Mouse (Mus musculus) thymus, adult 2 months (tissue): ENCODE measurements around the gene Tspan9.

Experiments used
- CTCF ChIP-seq: fragments of 200-500 bp; IDR thresholded peaks from 2 replicates; pipeline ENCODE4 v1.5.1; 2012; ENCODE audit warnings: mild to moderate bottlenecking, control low read depth, low read length, moderate library complexity, borderline replicate concordance; ENCODE audit not compliant: control insufficient read depth, poor library complexity, insufficient read depth; ENCODE audit errors: extremely low read depth
- POLR2A ChIP-seq: fragments of 200-500 bp; IDR thresholded peaks from 2 replicates; pipeline ENCODE4 v1.6.1; 2012; ENCODE audit warnings: mild to moderate bottlenecking, low read length, control low read depth, moderate library complexity; ENCODE audit not compliant: control insufficient read depth, poor library complexity, insufficient read depth; ENCODE audit errors: extremely low read depth

- no peak for TF ChIP-seq POLR2A
- TF ChIP-seq CTCF: no peak
Measured at GRCm38 (mm10) chr6:127956172-127956571, 187.2 kb downstream of the Tspan9 start.
